Mouse (Mus musculus): ENCODE measurements around the gene Tex48. TPM values are rescaled to one million over a fixed set of nuclear protein-coding genes. Genes with fewer than 3 reads are reported as not detected.
A peak's percentile ranks its signal among the peaks of the same experiment; 100 is the strongest.

The Tex48 gene
- polyA plus RNA-seq, 1 experiment from 2014 or later: not detected

DNA sequence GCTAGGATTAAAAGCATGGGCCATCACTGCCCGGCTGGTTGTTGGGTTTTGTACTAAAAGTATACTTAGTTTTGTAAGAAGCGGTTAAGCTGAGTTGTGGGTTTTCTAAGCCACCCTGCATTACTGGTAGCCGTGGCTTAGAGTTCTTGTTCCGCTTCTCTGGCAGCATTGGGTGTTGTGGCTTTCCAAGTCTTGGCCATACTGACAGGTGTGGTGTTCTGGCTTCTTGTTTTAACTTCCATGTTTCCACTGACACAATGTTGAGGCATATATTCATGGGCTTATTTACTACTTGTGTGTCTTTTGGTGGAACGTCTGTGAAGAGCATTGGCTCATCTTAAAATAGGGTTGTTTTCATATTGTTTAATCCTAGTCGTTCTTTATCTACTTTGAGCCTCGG is 32.2 kb downstream of the Tex48 start:
- Histone ChIP-seq H3K4me2 (replicated peaks) (no peak overlapping the region), H3K27me3 (no peaks in the 10 kb centered on the region), H3K27ac (no peak overlapping the region), H3K4me3 (no peak overlapping the region), H3K9me3 (no peaks in the 10 kb centered on the region), H3K36me3 (no peaks in the 10 kb centered on the region), H3K9ac (no peak overlapping the region), H3K4me1 (no peaks in the 10 kb centered on the region)
- ATAC-seq (ENCODE audit: low FRiP score, low read depth): no peak
- 84% methylated on average over 7 of the region's 7 CpGs for WGBS

DNA sequence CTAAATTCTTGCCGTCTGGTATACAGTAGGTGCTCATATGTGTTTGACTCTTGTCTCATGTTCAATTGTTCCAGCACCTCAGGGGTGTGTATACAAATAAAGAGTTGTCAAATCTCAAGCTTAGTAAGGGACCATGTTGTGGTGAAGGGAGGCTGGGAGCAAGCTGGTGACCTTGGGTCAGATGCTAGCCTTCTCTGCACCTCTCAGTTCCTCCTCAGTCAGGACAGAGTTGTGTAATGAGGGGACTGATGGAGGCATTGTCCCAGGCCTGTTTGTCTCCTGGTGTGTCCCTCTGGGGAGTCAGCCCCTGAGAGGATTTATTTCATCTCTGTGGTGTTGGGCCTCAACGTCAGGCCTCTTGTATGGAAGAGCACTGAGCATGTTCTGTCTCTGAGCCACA is 36.0 kb downstream of the Tex48 start:
- no peaks in the 10 kb centered on the region for H3K27me3 ChIP-seq
- peaks cover 16% of the 10 kb centered on the region for H3K4me1 ChIP-seq
- no peak overlapping the region for H3K4me2 ChIP-seq (replicated peaks)
- H3K4me3 ChIP-seq: no peak overlapping the region
- peaks cover 6% of the 10 kb centered on the region for H3K36me3 ChIP-seq
- H3K9me3 ChIP-seq: no peaks in the 10 kb centered on the region
- no peak for ATAC-seq (ENCODE audit: low FRiP score, low read depth)
- WGBS: 79% methylated on average over 2 of the region's 2 CpGs
- H3K9ac ChIP-seq: no peak overlapping the region
- no peak overlapping the region for H3K27ac ChIP-seq

DNA sequence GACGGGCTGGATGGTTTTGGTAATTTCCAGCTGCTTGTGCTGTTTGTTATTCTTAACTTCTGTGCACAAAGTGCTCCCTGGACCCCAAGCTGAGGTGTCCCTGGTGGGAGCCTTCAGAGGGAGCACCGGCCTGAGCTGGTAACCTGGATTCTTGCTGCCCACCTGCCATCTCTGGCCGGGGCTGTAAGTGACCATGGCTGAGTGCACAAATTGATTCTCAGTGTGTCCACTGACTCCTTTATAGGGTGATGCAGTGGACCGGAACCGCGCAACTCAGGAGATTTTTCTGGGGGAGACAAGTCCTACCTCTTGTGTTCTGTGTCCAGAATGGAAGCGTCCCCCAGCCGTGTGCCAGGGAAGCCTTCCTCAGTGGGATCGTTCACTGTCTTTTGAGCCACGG is 37.0 kb downstream of the Tex48 start:
- H3K4me2 ChIP-seq (replicated peaks): no peak overlapping the region
- no peaks in the 10 kb centered on the region for H3K27me3 ChIP-seq
- no peak overlapping the region for H3K9ac ChIP-seq
- H3K4me1 ChIP-seq: peaks cover 18% of the 10 kb centered on the region
- ATAC-seq (ENCODE audit: low FRiP score, low read depth): no peak
- no peaks in the 10 kb centered on the region for H3K9me3 ChIP-seq
- H3K27ac ChIP-seq: no peak overlapping the region
- H3K4me3 ChIP-seq: no peak overlapping the region
- WGBS: 92% methylated on average over 10 of the region's 10 CpGs
- H3K36me3 ChIP-seq: peaks cover 6% of the 10 kb centered on the region

DNA sequence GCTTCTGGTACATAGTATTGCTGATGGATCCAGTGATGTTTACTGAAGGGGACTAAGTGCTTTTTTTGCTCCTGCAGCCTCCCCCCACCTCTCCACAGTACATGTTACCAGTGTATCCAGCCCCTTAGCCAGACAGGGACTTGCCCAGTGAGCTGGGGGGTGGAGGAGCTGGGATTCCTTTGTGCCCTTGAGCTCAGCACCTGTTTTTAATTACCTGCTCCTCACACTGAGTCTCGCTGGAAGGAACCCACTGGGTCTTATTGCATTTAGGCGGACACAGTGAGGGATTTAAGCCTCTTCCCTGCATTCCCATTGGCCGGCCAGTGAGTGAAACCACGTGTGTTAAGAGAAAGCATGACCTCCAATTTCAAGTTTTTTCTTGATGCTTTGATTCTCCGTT is 39.6 kb downstream of the Tex48 start:
- H3K9me3 ChIP-seq: no peaks in the 10 kb centered on the region
- H3K27ac ChIP-seq: peak overlapping the region; percentile 35; the same call in 1 of the 2 replicates
- peaks cover 23% of the 10 kb centered on the region for H3K4me1 ChIP-seq
- ATAC-seq (ENCODE audit: low FRiP score, low read depth): peak; percentile 80
- H3K4me3 ChIP-seq: no peak overlapping the region
- no peaks in the 10 kb centered on the region for H3K27me3 ChIP-seq
- 0 out of 2 replicates have a peak overlapping the region, but pooled peaks have one; percentile 7 for H3K4me2 ChIP-seq (replicated peaks)
- 7% methylated on average over 5 of the region's 5 CpGs for WGBS
- no peak overlapping the region for H3K9ac ChIP-seq
- H3K36me3 ChIP-seq: peaks cover 16% of the 10 kb centered on the region

DNA sequence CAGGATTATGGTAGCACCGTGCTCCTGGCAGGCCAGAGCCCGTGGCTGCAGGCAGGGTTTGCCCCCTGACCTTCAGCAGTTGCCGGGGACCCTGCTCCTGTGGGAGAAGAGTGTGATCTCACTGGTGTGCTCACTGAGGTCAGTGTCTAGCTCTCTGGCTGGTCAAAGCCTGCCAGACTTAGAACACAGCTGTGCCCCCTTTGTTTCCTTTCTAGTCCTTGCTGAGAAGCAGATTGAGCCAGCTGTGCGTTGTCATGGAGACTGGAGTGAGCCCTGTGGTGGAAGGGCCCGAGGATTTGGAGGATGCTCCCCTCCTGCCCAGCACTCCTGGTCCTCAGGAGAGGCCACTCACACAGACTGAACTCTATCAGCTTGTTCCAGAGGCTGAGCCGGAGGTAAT is 42.1 kb downstream of the Tex48 start:
- peak; percentile 52 for ATAC-seq (ENCODE audit: low FRiP score, low read depth)
- H3K4me3 ChIP-seq: no peak overlapping the region
- no peaks in the 10 kb centered on the region for H3K27me3 ChIP-seq
- H3K9ac ChIP-seq: no peak overlapping the region
- no peak overlapping the region for H3K4me2 ChIP-seq (replicated peaks)
- H3K36me3 ChIP-seq: peaks cover 21% of the 10 kb centered on the region
- H3K4me1 ChIP-seq: peaks cover 23% of the 10 kb centered on the region
- no peaks in the 10 kb centered on the region for H3K9me3 ChIP-seq
- WGBS: 41% methylated on average over 6 of the region's 6 CpGs
- peak overlapping the region; percentile 52; the same call in 1 of the 2 replicates for H3K27ac ChIP-seq

DNA sequence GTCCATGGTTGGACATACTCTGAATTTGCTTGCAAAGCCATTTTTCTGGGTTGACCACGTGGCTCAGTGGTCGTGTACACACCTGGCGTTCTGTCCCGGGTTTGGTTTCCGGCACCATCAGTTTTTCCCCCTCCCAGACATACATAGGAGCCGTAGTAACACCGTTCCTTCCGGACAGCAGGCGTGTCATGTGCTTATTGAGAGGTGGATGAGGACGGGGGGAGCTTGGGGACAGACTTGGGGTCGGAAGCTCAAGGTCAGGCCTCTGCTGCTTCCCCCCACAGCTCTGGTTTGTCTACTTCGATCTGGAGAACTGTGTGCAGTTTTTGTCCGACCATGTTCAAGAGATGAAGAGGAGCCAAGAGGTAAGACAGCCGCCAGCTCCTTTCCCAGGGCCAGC is 42.6 kb downstream of the Tex48 start:
- Histone ChIP-seq H3K4me1 (peaks cover 23% of the 10 kb centered on the region), H3K9me3 (no peaks in the 10 kb centered on the region), H3K36me3 (peaks cover 21% of the 10 kb centered on the region), H3K27me3 (no peaks in the 10 kb centered on the region), H3K4me3 (no peak overlapping the region), H3K4me2 (replicated peaks) (no peak overlapping the region), H3K27ac (peak overlapping the region; percentile 52; the same call in 1 of the 2 replicates), H3K9ac (no peak overlapping the region)
- ATAC-seq (ENCODE audit: low FRiP score, low read depth): no peak
- WGBS: 88% methylated on average over 14 of the region's 14 CpGs

DNA sequence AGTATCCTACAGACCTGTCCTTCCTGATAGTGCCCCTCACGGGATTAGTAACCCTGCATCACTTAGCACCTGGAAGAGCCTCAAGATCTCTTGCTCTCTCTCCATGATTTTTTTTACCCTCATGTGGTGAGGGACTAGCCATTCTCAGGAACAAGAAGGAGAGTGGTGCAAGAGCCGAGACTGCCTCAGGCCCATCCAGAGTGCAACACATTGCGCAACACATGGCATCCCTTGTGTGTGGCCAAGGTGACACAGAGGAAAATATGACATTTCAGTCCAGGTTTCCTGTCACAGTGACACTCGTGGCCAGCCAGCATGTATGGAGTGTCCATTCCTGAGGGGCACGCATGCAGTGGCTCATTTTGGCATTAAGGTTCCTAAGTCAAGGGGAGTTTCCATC is 49.6 kb downstream of the Tex48 start:
- peaks cover 25% of the 10 kb centered on the region for H3K36me3 ChIP-seq
- H3K4me3 ChIP-seq: no peak overlapping the region
- no peaks in the 10 kb centered on the region for H3K9me3 ChIP-seq
- 89% methylated on average over 5 of the region's 5 CpGs for WGBS
- peaks cover 20% of the 10 kb centered on the region for H3K4me1 ChIP-seq
- no peak overlapping the region for H3K27ac ChIP-seq
- no peaks in the 10 kb centered on the region for H3K27me3 ChIP-seq
- no peak overlapping the region for H3K4me2 ChIP-seq (replicated peaks)
- no peak overlapping the region for H3K9ac ChIP-seq
- ATAC-seq (ENCODE audit: low FRiP score, low read depth): no peak

DNA sequence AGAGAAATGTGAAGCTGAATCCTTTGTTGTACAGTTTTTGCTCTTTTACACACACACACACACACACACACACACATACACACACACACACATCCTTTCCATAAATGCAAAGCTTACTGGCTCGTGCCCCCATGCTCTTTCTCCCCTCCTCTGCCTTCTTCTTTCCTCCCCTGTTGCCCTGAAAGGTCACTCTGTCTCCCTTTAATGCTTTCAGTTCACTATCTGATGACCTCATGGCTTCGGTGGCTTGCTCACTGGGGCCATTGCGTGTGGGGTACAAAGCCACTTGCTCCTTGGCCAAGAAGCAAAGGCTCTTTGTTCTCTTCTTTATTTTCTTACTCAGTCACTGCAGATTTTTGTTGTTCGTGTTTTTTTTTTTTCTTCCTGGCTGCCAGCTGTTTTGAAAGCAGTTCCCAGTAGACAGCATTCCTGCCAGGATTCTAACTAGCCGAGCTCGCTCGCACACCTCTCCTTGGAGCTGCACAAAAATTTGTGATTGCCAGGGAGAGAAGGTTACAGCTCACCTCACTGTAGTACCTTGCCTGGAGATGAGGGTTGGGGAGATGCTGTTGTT is 51.9 kb downstream of the Tex48 start:
- Histone ChIP-seq H3K9ac (no peak overlapping the region; the same call in 1 of the 2 replicates), H3K36me3 (peaks cover 27% of the 10 kb centered on the region), H3K9me3 (no peaks in the 10 kb centered on the region), H3K27ac (peak overlapping the region; percentile 72), H3K27me3 (no peaks in the 10 kb centered on the region), H3K4me2 (replicated peaks) (no peak overlapping the region), H3K4me3 (no peak overlapping the region), H3K4me1 (peaks cover 20% of the 10 kb centered on the region)
- 23% methylated on average over 7 of the region's 7 CpGs for WGBS
- no peak; the same call in none of the 2 replicates for ATAC-seq (ENCODE audit: low FRiP score, low read depth)

DNA sequence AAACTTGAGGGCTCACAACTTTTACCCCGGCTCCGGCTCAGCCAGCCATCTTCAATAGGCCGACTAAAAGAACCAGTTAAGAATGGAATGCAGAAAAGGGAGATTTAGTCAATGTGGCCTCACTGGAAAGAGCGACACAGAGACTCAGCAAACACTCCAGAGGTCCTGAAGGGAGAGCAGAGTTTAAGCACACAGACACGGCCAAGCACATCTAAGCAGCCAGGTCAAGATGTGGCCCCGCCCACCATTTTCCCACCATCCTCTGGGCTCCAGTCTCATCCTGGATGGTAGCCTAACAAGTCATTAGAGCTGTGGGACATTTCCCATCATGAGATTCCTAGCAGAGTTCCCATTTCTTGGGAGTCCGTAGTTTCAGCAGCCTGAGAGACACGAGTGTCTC is 52.9 kb downstream of the Tex48 start:
- WGBS: 86% methylated on average over 8 of the region's 8 CpGs

DNA sequence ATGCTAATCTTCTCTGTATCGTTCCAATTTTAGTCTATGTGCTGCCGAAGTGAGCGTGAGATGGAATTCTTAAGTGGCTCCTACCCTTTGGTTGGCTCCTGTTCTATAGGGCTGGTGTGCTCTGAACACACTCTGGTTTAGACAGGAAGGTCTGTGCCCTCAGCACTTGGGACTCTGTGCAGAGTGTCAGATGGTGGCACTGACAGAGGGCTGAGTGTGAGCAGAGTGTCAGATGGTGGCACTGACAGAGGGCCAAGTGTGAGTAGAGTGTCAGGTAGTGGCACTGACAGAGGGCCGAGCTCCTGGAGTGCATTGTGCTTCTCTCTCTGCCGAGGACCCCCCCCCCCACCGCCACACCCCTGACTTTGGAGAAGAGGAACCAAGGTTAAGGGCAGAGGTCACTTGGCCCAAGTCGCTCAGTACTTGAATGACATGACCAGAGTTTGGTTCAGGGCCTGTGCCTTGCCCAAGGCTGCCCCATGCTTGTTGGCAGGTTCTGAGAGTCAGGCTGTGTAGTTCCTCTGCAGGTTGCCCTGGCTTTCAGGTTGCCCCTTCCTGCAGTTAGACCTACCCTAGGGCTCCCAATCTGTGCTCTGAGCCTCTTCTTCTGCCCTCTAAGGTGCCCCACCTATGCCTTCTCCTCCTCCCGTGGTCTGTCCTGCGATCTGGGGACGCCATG is 54.4 kb downstream of the Tex48 start:
- WGBS: 86% methylated on average over 9 of the region's 10 CpGs
- Histone ChIP-seq H3K4me1 (peaks cover 20% of the 10 kb centered on the region), H3K27ac (no peak overlapping the region), H3K4me2 (replicated peaks) (no peak overlapping the region), H3K9me3 (no peaks in the 10 kb centered on the region), H3K4me3 (no peak overlapping the region), H3K9ac (no peak overlapping the region), H3K36me3 (peaks cover 27% of the 10 kb centered on the region), H3K27me3 (no peaks in the 10 kb centered on the region)
- ATAC-seq (ENCODE audit: low FRiP score, low read depth): no peak

More for the DNA sequence above, 52.9 kb downstream of the Tex48 start:
- H3K4me2 ChIP-seq (replicated peaks): no peak overlapping the region
- ATAC-seq (ENCODE audit: low FRiP score, low read depth): no peak
- no peaks in the 10 kb centered on the region for H3K27me3 ChIP-seq
- H3K9me3 ChIP-seq: no peaks in the 10 kb centered on the region
- H3K4me1 ChIP-seq: peaks cover 20% of the 10 kb centered on the region
- peaks cover 32% of the 10 kb centered on the region for H3K36me3 ChIP-seq
- H3K27ac ChIP-seq: peak overlapping the region; percentile 72; the same call in 1 of the 2 replicates
- no peak overlapping the region for H3K9ac ChIP-seq
- H3K4me3 ChIP-seq: no peak overlapping the region

DNA sequence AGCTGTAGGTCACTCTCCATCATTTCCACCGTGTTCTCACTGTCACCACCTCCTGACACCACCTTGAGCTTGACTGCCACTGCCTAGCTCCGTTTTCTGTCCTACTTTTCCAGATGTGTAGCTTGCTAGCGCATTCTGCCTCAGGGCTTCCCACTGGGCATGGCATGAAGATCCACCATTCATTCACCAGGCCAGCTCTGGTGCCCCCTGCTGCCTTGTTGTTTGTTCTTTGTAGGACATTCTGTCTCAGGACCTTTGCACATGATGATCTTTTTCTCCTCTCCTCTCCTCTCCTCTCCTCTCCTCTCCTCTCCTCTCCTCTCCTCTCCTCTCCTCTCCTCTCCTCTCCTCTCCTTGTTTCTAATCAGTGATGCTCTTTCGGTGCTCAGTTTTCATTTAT is 59.5 kb downstream of the Tex48 start:
- Histone ChIP-seq H3K36me3 (peaks cover 13% of the 10 kb centered on the region), H3K9me3 (no peaks in the 10 kb centered on the region), H3K27ac (no peak overlapping the region), H3K9ac (0 out of 2 replicates have a peak overlapping the region, but pooled peaks have one; percentile 15), H3K4me2 (replicated peaks) (no peak overlapping the region), H3K27me3 (no peaks in the 10 kb centered on the region), H3K4me3 (no peak overlapping the region), H3K4me1 (peaks cover 33% of the 10 kb centered on the region)
- WGBS: 88% methylated on average over 4 of the region's 4 CpGs
- no peak for ATAC-seq (ENCODE audit: low FRiP score, low read depth)

DNA sequence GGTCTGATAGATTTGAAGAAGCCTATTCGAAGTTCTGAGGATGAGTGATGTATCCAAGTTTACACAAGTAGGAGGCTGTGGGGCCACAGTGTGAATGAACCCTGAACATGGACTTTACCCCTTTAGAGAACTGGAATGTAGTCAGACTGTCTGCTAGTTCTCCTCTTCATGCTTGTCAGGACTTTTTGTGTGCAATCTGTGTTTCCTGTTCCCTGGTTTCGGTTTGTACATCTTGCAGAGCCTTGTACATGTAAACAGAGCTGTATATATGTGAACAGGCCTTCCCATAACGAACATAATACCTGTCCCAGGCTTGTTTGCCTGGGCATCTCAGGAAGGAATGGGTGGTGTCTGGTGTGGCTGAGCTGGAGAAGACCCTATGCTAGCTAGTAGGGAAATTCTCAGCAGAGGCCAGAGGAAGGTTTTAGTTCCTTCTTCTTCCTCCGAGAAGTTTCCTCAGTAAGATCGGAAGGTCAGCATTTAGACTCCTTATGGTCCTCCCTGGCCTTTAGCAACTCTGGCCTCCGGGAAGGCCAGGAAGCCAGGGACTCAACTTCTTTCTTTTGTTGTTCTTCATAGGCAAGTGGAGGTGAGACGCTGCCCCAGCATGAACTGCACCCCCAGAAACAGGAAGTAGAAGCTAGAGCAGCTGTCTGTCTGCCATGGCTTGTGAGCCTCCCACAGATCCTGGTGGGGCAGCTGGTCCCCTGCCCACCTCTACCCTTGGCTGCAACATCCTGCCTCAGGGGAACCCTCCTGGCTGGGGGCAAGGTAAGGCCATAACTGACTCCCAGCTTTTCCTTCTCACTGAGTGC is 60.2 kb downstream of the Tex48 start:
- 0 out of 2 replicates have a peak overlapping the region, but pooled peaks have one; percentile 15 for H3K9ac ChIP-seq
- 76% methylated on average over 7 of the region's 7 CpGs for WGBS
- no peak for ATAC-seq (ENCODE audit: low FRiP score, low read depth)
- H3K27me3 ChIP-seq: no peaks in the 10 kb centered on the region
- H3K4me3 ChIP-seq: no peak overlapping the region
- peaks cover 40% of the 10 kb centered on the region for H3K4me1 ChIP-seq
- H3K36me3 ChIP-seq: peaks cover 13% of the 10 kb centered on the region
- no peak overlapping the region for H3K4me2 ChIP-seq (replicated peaks)
- H3K9me3 ChIP-seq: no peaks in the 10 kb centered on the region
- H3K27ac ChIP-seq: no peak overlapping the region

Measured in limb, embryonic 13.5 days (tissue).